ENCODE assay signal across 8 mouse cellular contexts in genomic region chr14:47597942-47598388, GRCm38 (mm10). TPM values are rescaled to one million over a fixed set of nuclear protein-coding genes. Genes with fewer than 3 reads are reported as not detected.
A peak's percentile ranks its signal among the peaks of the same experiment; 100 is the strongest.
DNase-seq lines count a peak whose midpoint lies in the region; ATAC-seq lines count a peak whose summit lies in the region.

No protein-coding gene starts in this region.

- no peaks in the 10 kb centered on the region for H3K9me3 ChIP-seq in heart, embryonic 11.5 days (replicated peaks; ENCODE audit: control insufficient read depth, low read length)
- H3K9me3 ChIP-seq in kidney, embryonic 15.5 days (replicated peaks): no peaks in the 10 kb centered on the region
- no peaks in the 10 kb centered on the region for H3K9me3 ChIP-seq in limb, embryonic 15.5 days
- no peaks in the 10 kb centered on the region for H3K9me3 ChIP-seq in stomach, embryonic 16.5 days (replicated peaks; ENCODE audit: control insufficient read depth, low read length)

- 31% methylated on average over 11 of the region's 11 CpGs for WGBS in heart, embryonic 11.5 days (ENCODE audit: insufficient replicate concordance)
- 39% methylated on average over 11 of the region's 11 CpGs for WGBS in kidney, embryonic 15.5 days
- WGBS in limb, embryonic 15.5 days: 11% methylated on average over 11 of the region's 11 CpGs
- WGBS in stomach, embryonic 16.5 days: 32% methylated on average over 11 of the region's 11 CpGs

- no peak overlapping the region for H3K9ac ChIP-seq in heart, embryonic 11.5 days (ENCODE audit: low read depth, low read length)
- H3K9ac ChIP-seq in kidney, embryonic 15.5 days: no peak overlapping the region
- H3K9ac ChIP-seq in limb, embryonic 15.5 days: no peak overlapping the region
- 0 out of 2 replicates have a peak overlapping the region, but pooled peaks have one; percentile 23 for H3K9ac ChIP-seq in stomach, embryonic 16.5 days (ENCODE audit: low read length)

- H3K4me3 ChIP-seq in heart, embryonic 11.5 days (ENCODE audit: low read depth, low read length): no peak overlapping the region
- H3K4me3 ChIP-seq in kidney, embryonic 15.5 days (replicated peaks): 0 out of 2 replicates have a peak overlapping the region, but pooled peaks have one; percentile 16
- peak overlapping the region; percentile 23 for H3K4me3 ChIP-seq in limb, embryonic 15.5 days
- peak overlapping the region; percentile 15; the same call in 1 of the 2 replicates for H3K4me3 ChIP-seq in stomach, embryonic 16.5 days (replicated peaks; ENCODE audit: low read length)

- peak; percentile 71 for DNase-seq in 416B (ENCODE audit: low read depth)
- peak; percentile 47 for DNase-seq in adrenal gland, adult 8-10 months
- DNase-seq in embryo, embryonic 9.5 days (ENCODE audit: extremely low spot score): peak; percentile 68
- peak; percentile 87 for DNase-seq in naive thymus-derived CD4-positive, alpha-beta T cell, adult 2 months (ENCODE audit: low read depth)

- no peaks in the 10 kb centered on the region for H3K4me1 ChIP-seq in heart, embryonic 11.5 days (ENCODE audit: control insufficient read depth, insufficient read depth, low read length)
- 0 out of 2 replicates have a peak, but pooled peaks cover 2% of the 10 kb centered on the region for H3K4me1 ChIP-seq in kidney, embryonic 15.5 days
- 0 out of 2 replicates have a peak, but pooled peaks cover 4% of the 10 kb centered on the region for H3K4me1 ChIP-seq in limb, embryonic 15.5 days
- no peaks in the 10 kb centered on the region for H3K4me1 ChIP-seq in stomach, embryonic 16.5 days (ENCODE audit: control insufficient read depth, insufficient read depth, low read length)

- H3K36me3 ChIP-seq in heart, embryonic 11.5 days (ENCODE audit: control insufficient read depth, insufficient read depth, low read length): no peaks in the 10 kb centered on the region
- H3K36me3 ChIP-seq in kidney, embryonic 15.5 days: no peaks in the 10 kb centered on the region
- H3K36me3 ChIP-seq in limb, embryonic 15.5 days: no peaks in the 10 kb centered on the region
- H3K36me3 ChIP-seq in stomach, embryonic 16.5 days (ENCODE audit: control insufficient read depth, insufficient read depth, low read length): no peaks in the 10 kb centered on the region

- H3K27ac ChIP-seq in heart, embryonic 11.5 days (ENCODE audit: low read depth, low read length): no peak overlapping the region
- no peak overlapping the region for H3K27ac ChIP-seq in kidney, embryonic 15.5 days
- 0 out of 2 replicates have a peak overlapping the region, but pooled peaks have one; percentile 38 for H3K27ac ChIP-seq in limb, embryonic 15.5 days
- H3K27ac ChIP-seq in stomach, embryonic 16.5 days (ENCODE audit: low read length): no peak overlapping the region

- ATAC-seq in heart, embryonic 11.5 days (replicated peaks; ENCODE audit: insufficient number of reproducible peaks, low FRiP score, low TSS enrichment): no peak
- ATAC-seq in kidney, embryonic 15.5 days (replicated peaks; ENCODE audit: low FRiP score): peak; percentile 25; the same call in 1 of the 2 replicates
- no peak for ATAC-seq in limb, embryonic 15.5 days (ENCODE audit: insufficient number of reproducible peaks, low FRiP score, low TSS enrichment, low read depth)
- no peak; the same call in 1 of the 2 replicates for ATAC-seq in stomach, embryonic 16.5 days (ENCODE audit: insufficient read depth, low FRiP score)

- H3K4me2 ChIP-seq in heart, embryonic 11.5 days: peak overlapping the region; percentile 51
- H3K4me2 ChIP-seq in kidney, embryonic 15.5 days: peak overlapping the region; percentile 51
- peak overlapping the region; percentile 38 for H3K4me2 ChIP-seq in limb, embryonic 15.5 days
- H3K4me2 ChIP-seq in stomach, embryonic 16.5 days (ENCODE audit: low read depth, low read length): peak overlapping the region; percentile 46

- H3K27me3 ChIP-seq in heart, embryonic 11.5 days (ENCODE audit: control insufficient read depth, insufficient read depth, low read length): no peaks in the 10 kb centered on the region
- no peaks in the 10 kb centered on the region for H3K27me3 ChIP-seq in kidney, embryonic 15.5 days
- H3K27me3 ChIP-seq in limb, embryonic 15.5 days: no peaks in the 10 kb centered on the region
- H3K27me3 ChIP-seq in stomach, embryonic 16.5 days (ENCODE audit: control insufficient read depth, insufficient read depth, low read length): no peaks in the 10 kb centered on the region

RNA-seq across cellular contexts. Expression of gene Atg14, which starts 27.5 kb away (rescaled TPM):
- total RNA-seq in adrenal gland, adult 8-10 months (2022): 10 to 100 TPM; 14.2 to 21.5 (median 20.2) TPM
- 9.6 and 10.1 TPM in 2 replicates for polyA plus RNA-seq in heart, embryonic 11.5 days (2014; fragmentation: Nextera tagmentation; extraction: Ambion mirVana)
- 15.9 and 17.5 TPM in 2 replicates for polyA plus RNA-seq in kidney, embryonic 15.5 days (2015; fragmentation: Nextera tagmentation; extraction: Ambion mirVana)
- 17.3 and 17.4 TPM in 2 replicates for polyA plus RNA-seq in limb, embryonic 15.5 days (2015; fragmentation: Nextera tagmentation; extraction: Ambion mirVana)
- polyA plus RNA-seq in stomach, embryonic 16.5 days (2015; fragmentation: Nextera tagmentation; extraction: Ambion mirVana): 13.9 and 14.8 TPM in 2 replicates

RNA-seq across cellular contexts. Expression of gene Ktn1, which starts 50.3 kb away (rescaled TPM):
- 10 to 100 TPM; 50.5 to 90.6 (median 62.7) TPM for total RNA-seq in adrenal gland, adult 8-10 months (2022)
- 96.6 and 105 TPM in 2 replicates for polyA plus RNA-seq in heart, embryonic 11.5 days (2014; fragmentation: Nextera tagmentation; extraction: Ambion mirVana)
- polyA plus RNA-seq in kidney, embryonic 15.5 days (2015; fragmentation: Nextera tagmentation; extraction: Ambion mirVana): 65.4 and 69.3 TPM in 2 replicates
- 55.5 and 56.8 TPM in 2 replicates for polyA plus RNA-seq in limb, embryonic 15.5 days (2015; fragmentation: Nextera tagmentation; extraction: Ambion mirVana)
- 48.9 and 63.6 TPM in 2 replicates for polyA plus RNA-seq in stomach, embryonic 16.5 days (2015; fragmentation: Nextera tagmentation; extraction: Ambion mirVana)
